Mouse (Mus musculus) adrenal gland, adult 18-20 months (tissue): ENCODE data around the gene Spaar. TPM values are rescaled to one million over a fixed set of nuclear protein-coding genes. Genes with fewer than 3 reads are reported as not detected.

Source experiments
- DNase-seq, 2 experiments: peaks; one replicate each; pipeline ENCODE4 v3.0.0; 2021 to 2022; ENCODE audit warnings: low spot score in 2 of 2
- total RNA-seq, 2 experiments: library from RNA; stranded (reverse); gene quantifications; 1 replicate in 1 of 2; 2 replicates in 1 of 2; pipeline ENCODE4 v1.2.3; 2021

Gene Spaar
- total RNA-seq, 2 experiments from 2014 or later: 1.6 to 2.3 TPM

DNA sequence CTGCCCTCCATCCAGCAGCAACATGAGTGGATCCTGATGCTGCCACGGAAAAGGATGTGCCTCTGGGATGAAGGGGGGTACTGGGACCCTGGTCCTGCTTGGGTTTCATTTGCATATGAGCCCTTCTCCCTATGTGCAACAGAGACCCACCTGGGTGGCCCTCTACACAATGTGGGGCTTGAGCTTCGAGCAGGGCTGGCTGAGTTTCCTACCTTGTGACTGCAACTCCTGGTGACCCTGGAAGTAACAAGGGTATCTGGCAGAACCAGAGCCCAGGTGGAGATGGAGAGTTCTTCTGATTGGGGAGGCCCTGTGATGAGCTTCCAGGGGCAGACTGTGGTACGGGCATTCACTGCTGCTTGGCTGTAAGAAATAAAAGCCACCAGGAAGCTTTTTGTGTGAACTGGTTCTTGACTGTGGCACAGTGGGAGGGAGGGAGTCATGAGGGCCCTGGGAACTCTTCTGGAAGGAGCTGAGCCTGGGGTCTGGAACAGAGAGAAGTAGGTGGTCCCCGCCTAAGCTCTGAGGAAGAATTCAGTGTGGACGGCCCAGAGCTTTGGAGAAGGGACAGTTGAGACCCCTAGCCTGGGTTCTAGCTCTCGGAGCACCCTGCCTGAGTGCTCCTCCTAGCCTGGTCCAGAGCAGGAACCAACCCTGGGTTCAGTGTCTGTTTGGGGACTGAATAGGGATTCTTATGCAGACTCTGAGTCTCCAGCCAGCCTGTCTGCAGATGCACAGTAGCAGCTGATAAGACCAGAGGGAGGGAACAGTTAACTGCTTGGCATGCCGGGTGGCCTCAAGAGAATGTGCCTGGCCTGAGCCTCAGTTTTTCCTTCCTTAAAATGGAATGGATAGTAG lies 1.9 kb upstream of the Spaar start:
- DNase-seq: no peak

DNA sequence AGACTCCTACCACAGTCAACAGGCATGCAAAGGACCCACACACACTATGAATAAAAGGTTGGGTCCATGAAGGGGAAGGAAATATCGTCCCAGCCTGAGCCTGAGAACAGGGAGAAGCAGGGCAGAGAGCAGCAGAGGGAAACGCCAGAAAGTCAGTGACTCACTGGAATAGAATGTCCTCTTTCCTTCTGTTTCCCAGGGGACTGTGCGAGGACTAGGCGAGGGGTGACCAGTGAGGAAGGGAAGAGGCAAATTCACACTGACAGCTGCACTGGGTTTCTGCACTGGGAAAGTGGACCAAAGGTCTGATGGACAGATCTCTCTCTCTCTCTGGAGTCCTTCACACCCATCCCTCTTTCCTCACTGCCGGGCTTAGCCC lies 1.3 kb upstream of the Spaar start:
- DNase-seq: peak; percentile 27 to 46

DNA sequence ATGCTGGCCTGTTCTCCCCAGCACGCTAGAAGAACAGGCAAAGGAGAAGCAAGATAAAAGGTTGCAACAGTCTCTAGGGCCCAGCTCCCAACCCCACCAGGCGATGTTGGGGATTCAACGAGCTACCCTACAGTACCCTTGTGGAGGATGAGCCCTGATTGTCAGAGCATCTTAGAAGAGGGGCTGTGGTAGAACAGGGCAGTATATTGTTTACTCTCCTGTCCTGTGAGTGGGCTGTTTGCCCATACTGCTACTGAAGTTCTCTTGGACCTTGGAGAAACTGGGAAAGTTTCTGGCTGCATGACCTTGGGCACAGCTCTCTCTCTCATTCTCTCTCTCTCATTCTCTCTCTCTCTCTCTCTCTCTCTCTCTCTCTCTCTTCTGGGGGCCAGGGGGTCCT lies 708 bp upstream of the Spaar start:
- DNase-seq: no peak

DNA sequence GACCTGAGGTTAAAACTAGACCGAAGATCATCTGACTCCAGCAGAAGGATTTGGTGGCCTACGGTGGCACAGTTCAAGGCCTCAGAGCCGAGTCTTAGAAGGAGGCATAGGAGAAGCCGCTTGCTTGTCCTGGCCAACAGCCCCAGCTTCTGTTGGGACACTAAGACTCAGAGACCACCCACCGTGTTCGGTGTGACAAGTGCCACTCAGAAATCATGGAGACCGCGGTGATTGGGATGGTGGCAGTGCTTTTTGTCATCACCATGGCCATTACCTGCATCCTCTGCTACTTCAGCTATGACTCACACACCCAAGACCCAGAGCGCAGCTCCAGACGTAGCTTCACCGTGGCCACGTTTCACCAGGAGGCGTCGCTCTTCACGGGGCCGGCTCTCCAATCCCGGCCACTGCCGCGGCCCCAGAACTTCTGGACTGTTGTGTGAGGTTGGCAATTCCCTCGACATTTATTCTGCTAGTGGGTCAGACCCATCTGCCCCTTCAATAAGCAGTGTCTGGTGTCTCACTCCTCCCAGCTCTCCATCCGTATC lies 990 bp downstream of the Spaar start:
- DNase-seq: no peak

DNA sequence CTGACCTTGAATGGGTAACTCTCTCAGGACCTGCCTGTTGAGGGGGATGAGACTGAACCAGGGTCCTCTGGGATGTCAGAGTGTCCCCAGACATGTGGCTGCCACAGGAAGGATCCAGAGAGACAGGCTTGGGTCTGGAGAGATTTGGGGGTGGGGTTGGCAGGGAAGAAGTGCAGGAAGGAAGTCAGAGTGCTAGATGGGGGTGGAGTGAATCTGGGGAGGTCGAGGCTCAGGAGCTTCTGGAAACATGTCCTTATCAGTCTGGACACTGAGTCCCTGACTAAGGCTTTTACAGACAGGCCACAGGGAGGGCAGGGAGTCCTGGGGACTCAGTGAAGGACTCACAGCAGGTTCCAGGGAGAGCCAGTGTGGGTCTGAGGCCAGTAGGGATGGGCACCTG lies 2.3 kb downstream of the Spaar start:
- DNase-seq: no peak

DNA sequence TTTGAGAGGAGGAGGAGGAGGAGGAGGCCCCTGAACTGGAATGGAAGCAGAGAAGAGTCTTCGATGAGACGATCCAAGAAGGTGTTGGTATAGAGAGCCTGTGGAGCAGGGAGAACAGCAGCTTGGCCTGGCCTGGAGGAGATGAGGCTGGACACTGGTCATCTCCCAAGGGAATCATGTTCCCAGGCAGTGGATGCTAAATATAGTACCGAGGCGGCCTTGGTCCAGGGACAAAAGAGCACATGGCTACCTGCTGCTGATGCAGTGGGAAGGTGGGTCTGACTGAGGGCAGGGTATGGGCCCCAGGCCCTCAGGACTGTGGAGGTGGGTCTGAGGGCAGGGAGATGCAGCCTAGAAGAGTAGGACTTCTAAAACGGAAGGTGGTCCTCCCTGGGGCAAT lies 3.4 kb downstream of the Spaar start:
- no peak for DNase-seq

DNA sequence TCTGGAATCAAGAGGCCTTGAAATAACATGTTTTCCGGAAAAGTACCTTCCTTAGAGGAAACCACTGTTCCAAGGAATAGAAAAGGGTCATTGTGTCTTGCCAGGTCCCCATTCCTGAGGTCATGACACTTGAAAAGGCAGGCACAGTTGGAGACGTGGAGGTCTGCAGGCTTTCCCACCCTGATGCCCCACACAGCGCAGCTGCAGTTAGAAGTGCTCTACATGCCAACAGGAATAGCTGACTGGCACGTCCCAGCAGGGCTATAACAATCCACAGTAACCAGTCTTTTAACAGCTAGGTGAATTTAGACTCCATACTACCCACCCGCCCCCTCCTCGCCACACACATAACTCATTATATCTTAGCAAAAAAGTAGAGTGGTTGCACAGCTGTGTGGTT lies 7.3 kb downstream of the Spaar start:
- DNase-seq: no peak

DNA sequence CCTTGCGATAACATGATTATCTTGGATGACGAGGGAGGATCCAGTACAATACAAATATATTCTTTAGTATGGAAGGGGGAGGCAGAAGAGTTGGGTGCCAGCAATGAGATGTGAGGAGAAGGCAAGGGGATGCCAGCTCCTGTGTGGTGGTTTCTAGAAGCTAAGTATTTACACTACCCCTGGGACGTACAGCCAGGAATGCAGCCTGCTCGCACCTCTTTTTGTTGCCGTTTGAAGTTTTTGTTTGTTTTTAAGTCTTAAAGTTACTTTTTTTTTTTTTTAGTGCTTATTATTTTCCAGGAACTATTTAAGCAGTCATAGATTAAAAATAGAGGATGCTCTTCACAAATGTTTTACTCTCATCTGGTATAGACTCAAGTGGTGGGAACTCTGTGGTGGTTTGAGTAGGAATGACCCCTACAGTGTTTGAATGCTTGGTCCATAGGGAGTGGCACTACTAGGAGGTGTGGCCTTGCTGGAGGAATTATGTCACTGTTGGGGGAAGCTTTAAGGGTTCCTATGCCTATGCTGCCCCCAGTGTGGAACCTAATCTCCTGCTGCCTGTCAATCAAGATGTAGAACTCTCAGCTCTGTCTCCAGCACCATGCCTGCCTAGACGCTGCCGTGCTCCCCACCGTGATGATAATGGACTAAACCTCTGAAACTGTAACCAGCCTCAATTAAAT lies 9.3 kb downstream of the Spaar start:
- DNase-seq: no peak

DNA sequence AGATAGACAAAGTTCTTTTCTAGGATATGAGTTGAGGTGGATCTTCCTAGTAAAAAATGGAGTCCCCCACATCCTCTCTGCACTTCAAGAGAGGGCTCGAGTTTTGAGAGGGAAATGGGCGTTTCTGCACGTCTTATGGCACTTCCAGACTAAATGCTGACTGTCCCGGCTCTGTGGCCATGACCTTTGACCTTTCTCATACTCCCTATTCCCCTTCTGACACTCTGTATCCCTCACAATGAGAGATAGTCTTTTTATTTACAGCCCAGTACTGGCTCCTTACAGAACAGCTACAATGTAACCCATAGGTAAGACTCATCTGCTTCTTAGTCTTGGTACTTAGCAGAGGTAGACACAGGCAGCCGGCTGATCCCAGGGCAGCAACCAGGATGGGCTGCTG lies 11.7 kb downstream of the Spaar start:
- DNase-seq: peak in 1 of 2 experiments; percentile 15

DNA sequence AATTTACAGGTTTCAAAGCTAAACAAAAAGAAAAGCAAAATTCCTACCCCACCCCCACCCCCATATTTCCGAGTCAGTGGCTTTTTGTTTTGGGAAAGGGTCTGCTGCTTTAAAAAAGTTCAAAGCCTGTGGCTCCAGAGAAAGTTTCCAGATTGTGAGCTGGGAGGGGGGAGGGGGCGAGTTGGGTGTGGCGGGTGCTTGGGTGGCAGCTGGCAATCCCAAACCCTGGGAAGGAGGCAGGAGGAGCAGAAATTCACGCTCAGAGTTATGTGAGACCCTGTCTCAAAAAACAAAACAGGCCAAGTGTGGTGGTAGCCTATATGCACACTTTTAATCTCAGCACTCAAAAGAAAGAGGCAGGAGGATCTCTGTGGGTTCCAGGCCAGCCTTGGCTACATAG lies 12.8 kb downstream of the Spaar start:
- DNase-seq: no peak

DNA sequence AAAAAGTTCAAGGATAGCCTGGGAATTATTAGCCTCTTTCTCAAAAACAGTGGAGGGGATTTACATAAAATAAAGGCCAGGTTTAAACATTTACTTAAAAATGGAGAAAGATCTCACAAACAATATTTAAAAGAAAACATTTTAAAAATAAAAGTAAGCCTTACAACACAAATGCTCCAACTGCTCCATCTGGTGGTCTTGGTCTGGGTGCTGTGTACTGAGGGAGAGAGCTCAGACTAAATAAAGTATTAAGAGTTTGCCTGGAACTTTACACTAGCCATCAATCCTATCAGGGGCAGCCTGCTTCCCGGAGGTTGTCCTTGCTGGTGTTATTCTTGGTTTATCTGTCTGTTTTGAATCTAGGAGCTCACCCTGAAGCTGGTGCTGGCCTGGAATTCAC lies 13.3 kb downstream of the Spaar start:
- no peak for DNase-seq

DNA sequence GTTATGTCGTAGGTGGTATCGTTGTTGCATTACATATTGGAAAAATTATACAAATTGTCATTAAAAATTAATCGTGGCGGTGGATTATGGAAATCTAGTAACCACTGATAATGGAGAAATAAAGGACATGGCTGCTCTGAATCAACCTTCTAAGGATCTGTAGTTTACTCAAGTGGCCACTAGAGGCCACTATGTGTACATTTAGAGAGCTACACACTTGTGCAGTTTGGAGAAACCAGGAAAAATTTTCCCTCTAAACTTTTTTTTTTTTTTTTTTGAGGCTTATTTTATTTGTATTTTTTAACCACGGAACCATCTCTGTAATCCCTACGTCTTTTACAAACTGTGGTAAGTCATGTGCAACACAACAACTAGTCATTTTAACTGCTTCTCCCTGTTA lies 15.4 kb downstream of the Spaar start:
- DNase-seq: no peak

DNA sequence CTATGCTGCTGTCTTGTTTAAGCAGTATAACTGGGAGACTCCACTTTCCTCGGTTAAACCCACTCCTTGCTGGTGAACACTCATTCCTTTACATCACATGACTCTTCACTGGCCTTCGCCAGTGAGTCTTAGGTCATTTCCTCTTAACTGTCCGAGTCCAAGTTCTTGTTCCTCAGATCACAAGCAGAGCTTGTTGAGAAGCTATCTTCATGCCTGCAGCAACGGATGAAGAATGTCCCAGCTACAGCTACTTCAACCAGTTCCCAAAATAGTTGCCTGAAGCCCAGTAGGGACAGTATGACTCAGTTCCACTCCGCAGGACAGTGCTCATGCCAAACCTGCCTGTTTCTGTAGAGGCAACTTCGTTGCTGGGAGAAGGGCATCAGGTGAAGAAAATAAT lies 27.4 kb downstream of the Spaar start:
- no peak for DNase-seq

DNA sequence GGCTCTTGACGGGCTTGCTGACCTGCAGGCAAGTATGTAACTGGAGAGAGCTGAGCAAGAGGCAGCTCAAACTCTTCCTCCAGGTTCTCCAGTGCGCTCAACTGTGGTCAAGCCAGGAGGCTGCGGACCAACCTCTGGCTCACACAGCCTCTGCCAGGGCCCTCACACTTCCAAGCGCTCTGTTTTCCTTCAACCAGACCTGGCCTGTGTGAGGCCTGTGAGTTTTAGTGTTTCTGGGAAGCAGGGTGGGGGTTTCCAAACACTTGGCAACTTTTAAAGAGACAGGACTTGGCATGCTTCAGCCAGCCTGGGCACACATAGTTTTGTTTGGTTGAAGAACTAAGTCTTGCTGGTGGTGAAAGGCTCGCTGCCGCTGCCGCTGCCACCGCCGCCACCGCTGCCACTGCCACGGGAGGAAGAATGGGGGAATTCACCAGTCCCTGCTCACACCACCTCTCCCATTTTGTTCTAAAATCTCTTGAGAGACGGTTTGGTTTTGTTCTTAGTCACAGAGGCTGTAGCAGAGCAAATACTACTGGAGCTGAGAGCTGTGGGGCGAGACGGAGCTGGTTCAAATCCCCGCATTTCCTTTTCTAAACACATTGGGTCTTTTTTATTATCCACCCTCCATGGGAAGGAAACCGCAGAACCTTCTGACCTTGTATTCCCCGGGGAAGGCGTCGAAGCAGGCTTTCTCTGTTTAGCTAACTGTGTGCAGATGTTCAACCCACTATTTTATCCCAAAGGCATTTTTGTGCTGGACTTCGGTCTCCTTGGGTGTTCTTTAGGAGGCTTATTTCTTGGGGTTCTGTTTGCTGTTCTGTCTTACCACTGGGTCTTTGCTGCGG lies 30.0 kb downstream of the Spaar start:
- DNase-seq: no peak

DNA sequence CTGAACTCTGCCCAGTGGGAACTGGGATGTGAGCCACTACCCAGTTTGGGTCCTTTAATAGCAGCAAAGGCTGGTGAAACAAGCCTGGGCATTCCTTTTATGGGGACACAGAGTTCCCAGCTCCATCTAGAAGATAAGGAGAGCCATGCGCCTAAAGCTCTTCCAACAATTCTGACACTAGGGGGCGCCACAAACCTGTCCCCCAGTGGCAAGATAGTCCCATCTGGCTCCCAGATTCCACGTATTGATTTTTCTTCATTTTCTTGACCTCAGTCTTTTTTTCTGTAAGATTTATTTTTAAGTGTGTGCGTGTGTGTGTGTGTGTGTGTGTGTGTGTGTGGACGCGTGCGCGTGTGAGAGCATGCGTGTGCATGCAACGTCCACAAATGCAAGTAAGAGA lies 30.6 kb downstream of the Spaar start:
- DNase-seq: peak; percentile 32 to 54

DNA sequence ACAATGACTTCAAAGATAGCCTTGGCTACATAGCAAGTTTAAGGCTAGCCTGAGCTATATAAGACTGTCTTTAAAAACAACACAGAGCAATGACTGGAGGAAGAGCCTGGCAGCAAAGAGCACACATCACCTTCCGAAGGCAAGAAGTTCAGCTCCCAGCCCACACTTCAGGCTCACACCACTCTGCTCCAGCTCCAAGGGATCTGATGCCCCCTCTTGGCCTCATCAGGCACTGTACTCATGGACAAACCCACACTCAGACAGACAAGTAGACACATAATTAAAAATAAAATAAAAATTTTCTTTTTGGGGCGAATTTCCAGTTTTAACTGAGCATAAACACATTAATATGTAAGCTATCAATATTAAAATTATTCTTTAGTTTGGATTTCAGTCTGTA lies 31.5 kb downstream of the Spaar start:
- DNase-seq: no peak

DNA sequence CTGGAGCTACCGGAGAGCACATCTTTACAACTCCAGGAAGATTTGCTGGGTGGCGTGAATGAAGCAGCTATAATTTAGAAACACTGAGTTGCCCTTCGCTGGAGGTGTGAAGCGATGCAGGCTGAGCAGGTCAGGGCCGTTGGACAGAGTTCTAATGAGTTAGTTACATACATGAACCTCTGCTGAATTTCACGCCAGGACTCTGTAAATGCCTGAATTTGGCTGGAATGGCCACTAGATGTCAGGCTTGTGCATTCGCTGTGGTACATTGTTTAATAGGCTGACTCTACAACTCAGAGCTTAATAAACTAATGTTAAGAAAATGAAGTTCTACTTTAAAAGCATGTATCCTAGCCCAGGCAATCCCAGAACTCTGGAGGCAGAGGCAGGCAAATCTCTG lies 33.6 kb downstream of the Spaar start:
- peak; percentile 36 to 49 for DNase-seq

DNA sequence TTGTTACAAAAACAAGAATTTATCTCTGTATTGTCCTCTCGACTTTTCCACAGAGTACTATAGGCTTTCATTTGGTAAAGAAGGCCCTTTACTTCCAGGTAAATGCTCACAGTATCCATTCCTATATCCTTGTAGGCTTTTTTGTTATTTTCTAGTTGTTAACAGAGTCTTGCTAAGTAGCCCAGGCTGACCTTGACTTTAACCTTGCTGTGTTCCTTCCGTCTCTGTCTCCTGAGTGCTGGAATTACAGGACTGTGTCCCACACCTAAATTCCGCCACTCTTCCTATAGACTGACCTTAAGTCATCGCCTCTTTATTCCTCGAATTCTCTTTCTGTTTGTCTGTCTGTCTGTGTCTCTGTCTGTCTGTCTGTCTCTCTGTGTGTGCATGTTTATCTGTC lies 38.5 kb downstream of the Spaar start:
- DNase-seq: no peak

DNA sequence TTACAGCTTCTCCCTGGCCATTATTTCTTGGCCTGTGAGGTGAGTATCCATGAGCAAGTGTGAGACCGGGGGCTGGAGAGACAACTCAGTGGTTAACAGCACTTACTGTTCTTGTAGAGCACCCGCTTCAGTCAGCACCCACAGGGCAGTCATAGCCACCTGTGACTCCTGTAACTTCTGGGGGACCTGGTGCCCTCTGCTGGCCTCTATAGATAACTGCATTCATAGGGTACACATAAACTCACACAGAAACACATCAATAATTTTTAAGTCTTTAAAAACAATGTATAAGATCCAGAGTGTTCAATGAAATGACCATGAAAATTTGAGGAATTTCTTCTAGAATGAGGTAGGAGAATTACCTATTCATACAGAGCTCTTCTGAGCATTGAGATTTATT lies 39.5 kb downstream of the Spaar start:
- no peak for DNase-seq

DNA sequence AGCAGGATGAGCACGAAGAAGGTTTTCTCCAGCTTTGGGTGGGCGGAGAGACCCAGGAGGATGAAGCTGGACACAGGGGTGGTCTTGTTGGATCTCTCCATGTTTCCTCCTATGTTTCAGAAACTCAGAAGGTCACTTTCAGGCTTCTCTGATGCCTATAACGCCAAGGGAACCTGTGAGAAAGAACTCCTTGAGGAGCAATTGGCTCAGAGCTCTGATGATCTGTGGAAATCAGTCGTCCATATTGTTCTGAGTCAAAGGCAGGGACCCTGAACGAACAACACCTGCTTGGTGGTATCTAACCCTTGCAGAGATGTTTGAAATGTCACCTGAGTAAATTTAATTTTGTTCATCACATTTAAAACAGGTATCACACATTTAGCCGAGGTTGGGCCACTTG lies 41.1 kb downstream of the Spaar start, which contains the start of gene Olfr159:
Olfr159 (minus strand) TSS at position 101 of the 400 bp plus-strand sequence.
- DNase-seq: no peak

DNA sequence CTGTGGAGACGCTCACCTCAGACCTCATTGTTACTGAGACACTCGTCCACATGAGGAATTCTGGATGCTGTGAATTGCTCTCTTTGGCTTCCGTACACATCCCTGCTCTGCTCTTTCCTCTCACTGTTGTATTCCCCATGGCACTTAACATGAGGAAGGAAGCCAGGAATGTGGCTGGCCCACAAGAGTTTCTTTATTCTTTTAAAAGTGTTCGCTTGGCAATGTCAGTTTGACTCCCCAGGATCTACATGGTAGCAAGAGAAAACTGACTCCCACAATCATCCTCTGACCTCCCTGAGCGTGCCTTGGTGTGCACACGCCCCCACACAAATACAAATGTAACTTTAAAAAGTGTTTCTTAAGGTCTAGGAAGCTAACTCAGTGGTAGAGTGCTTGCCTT lies 41.8 kb downstream of the Spaar start:
- DNase-seq: no peak
